Mouse (Mus musculus) embryo, embryonic 10.5 days (tissue): Measurements from ENCODE around the gene Alg3.

Experiments
- DNase-seq: peaks from one replicate; pipeline ENCODE4 v3.0.0-alpha.2; 2015; ENCODE audit warnings: low spot score

The Alg3 gene

DNA sequence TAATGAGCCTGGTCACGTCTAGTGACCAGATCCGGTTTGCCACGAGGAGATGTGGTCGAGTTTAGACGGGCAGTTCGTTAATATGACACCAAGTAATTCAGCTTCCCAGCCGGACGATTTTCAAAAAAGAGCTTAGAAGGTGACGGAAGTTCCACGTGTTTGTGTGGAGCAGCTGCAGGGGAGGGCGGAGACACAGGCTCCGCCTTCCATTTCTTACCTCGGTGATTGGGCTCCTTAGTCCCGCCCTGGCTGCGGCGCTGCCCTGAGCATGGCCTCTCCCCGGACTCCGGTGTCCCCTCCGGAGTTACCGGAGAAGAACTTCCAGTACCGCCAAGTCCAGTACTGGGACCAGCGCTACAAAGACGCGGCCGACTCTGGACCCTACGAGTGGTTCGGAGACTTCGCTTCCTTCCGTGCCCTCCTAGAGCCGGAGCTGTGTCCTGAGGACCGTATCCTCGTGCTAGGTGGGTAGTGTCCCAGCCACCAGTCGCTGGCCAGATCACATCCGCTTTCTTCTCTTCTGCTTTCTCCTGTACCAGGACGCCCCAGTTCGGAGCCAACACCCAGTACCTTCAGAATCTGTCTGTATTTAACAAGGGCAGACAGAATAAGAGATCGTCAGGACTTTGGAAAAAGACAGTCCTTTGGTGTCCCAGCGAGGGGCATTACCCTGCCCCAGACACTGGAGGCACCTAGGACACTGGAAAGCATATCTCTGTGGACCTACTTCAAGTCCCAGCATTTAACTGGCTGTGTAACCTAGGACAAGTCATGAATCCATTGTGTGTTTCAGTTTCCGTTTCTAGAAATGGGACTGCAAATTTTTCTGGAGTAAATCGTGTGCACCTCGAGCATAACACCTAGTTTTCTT is at the start of gene Alg3, which contains the start of the genes Eef1akmt4 and Gm49333:
Gene Alg3 (minus strand): TSS at position 379 of the 871 bp plus-strand sequence.
Gene Eef1akmt4 (plus strand): TSS at position 237 of the 871 bp plus-strand sequence.
Gene Gm49333 (plus strand): TSS at position 254 of the 871 bp plus-strand sequence.
- DNase-seq = peak; percentile 97

DNA sequence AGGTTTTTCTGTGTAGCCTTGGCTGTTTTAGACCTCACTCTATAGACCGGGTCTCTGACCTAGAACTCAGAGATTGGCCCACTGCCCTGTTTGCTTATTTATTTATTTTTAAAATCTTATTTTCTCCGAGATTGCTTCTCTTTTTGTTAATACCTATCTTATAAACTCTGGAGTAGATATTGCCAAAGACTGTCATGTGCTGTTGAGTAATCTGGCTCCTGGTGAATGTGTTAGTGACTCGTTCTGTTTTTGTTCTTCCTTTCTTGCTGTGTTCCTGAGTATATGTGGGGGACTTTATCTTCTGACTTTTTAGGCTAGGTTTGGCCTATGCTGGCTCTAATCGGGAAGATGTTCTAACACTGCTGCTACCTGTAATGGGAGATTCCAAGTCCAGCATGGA is 46.1 kb upstream of the Alg3 start:
- DNase-seq = no peak

DNA sequence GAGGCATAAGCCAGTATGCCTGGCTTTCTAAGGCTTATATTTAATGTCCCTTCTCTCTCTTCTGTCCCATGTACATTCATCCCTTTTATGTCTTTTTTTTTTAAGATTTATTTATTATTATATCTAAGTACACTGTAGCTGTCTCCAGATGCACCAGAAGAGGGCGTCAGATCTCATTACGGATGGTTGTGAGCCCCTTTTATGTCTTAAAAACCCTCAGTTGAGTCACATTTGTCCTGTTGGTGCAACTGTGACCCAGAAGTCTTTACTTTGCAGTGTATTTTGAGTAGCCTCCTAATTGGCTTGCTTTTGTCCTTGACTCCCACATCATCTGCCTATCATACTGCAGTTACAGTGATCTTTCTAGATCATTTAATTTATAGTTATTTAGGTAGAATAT is 41.8 kb upstream of the Alg3 start:
- no peak for DNase-seq

DNA sequence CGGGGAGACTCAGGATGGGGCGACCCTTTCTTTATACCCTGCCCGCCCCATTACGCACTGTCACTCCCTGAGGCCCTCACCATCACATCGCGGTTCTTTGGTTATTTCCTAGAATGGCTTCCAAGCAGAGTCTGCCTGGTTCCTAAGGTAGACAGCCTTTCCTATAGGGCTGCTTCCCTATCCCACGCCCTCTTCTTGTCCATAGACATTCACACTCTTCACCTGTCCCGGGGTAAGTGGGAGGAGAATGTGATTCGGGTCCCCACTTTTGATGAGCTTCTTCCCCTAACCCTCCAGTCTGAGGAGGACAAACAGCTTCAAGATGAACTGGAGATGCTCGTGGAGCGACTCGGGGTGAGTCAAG is 40.4 kb upstream of the Alg3 start:
- no peak for DNase-seq

DNA sequence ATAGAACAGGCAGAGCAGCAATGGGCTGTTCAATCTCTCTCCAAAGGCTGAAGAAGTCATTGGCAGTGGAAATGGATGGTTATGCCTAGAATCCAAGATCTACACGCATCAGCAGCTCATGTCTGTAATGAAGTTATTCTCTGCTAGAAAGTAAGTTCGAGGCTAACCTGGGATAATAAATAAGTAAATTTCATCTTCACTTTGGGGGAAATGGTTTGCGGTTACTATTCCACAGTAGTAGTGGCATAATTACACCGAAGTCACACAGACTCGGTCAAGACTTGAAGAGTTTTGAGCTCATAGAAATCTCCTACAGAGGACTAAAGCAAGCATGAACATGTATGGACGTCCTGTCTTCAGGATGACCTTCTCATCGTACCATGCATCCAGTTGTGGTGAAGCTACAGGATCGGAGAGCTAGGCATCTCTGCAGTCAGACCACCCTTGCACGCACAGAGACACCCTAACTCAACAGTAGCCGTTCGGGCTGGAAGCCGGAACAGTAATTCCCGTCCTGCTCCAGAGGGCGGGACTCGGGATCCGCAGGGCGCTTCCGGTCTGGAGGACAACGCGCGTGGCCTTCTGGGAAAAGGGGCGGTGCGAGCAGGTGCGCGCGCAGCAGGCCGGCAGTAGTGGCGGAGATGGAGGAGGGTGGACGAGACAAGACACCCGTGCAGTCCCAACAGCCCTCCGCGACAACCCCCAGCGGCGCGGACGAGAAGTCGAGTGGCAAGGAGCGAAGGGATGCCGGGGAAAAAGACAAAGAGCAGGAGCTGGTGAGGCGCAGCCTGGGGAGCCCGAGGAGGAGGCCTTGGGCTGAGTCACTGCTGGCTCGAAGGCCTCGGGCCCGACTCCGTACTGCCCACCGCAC is 39.8 kb upstream of the Alg3 start, which contains the start of gene Psmd2:
Gene Psmd2 (plus strand): TSS at position 577 of the 871 bp plus-strand sequence.
- DNase-seq = peak; percentile 97

DNA sequence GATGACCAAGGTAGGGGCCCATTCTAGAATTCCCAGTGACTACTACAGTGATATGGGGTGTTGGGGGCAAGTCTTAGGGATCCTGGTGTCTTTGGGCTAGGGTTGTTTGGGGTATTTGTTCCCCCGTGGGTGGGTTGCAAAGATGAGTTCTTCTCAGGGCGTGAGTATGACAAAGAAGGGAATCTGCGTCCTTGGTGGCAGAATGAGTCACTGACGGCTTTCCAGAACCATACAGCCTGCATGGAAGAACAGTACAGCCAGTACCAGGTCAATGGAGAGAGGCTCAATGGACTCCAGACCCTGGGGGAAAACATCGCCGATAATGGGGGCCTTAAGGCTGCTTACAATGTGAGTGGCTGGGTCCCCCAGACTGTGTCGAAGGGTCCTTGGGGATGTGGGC is 32.4 kb upstream of the Alg3 start:
- no peak for DNase-seq

DNA sequence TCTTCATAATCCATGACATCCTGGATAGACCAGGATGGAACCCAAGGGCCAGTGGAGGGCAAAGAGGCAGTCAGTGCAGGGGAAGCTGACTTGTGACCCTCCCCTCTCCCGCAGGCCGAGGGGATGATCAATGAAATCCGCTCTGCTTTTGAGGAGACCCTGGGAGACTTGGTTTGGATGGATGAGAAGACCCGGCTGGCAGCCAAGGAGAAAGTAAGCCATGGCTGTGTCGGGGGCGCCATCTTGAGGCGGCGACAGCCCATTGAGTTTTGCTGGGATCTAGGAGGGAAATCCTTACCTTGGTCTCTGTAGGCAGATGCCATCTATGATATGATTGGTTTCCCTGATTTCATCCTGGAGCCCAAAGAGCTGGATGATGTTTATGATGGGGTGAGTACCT is 30.6 kb upstream of the Alg3 start:
- DNase-seq = peak; percentile 85

DNA sequence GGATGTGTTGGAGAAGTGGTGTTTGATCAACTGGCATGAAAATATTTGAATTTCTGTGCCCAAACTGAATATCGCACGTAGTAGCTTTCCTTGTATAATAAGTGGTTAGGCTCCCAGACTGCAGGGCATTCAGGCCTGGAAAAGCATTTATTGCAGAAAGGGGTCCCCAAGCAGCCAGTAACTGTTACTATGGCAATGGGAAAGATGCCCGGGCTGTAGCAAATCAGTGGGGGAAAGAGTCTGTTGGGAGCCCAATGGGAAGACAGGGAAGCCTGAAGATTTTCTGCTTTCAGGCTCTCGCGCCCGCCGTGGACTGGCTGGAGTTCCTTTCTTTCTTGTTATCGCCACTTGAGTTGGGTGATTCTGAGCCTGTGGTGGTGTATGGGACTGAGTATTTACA is 26.8 kb upstream of the Alg3 start:
- DNase-seq = no peak

DNA sequence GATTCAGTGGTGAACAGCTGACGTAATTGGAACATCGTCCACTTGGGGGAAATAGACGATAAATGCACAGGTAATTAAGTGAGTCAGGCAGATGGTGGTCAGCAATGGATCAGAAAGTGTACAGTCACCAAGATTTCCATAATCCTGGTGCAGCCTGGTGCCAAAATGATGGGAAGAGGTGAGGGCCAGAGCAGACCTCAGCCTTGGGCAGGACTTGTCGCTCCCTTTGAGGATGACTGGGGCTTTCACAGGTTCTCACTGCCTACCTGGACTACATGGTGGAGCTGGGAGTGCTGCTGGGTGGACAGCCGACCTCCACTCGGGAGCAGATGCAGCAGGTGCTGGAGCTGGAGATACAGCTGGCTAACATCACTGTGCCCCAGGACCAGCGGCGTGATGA is 25.9 kb upstream of the Alg3 start:
- DNase-seq = no peak

DNA sequence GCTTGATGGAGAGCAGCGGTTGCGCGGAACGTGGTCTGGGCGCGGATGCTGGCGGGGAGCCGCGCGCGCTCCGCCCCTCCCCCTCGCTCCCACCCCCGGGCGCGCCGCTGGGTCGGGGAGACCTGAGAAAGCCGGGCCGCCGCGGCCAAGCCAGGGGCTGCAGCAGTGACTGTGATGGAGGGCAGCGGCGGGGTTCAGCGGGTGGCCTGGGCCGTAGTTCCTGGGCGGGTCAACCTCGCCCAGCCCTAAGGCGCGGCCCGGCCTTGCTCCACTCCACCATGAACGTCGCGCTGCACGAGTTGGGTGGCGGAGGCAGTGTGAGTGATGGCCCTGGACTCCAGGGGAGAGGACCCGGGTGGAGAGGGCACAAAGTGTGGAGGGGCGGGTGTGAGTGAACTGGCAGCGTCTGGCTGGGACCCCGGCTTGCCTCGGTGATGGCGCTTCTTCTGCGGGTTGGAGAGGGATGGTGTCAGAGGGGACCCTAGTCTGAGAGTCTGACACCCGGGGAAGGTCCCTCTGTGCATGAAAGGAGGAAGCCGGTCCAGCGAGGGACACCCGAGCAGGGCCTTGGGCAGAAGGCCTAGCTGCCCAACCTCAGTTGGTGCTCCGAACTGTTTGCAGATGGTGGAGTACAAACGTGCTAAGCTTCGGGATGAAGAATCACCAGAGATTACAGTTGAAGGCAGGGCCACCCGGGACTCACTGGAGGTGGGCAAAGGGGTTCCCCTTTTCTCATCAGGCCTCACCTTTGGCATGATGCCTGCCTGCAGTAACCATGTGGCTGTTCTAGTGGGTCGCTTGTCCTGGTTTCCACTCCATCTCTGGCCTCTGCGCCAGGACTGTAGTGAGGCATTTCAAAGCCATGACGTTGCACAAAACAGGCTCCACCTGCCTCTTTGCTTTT is 18.4 kb upstream of the Alg3 start, which contains the start of gene Ece2:
Gene Ece2 (plus strand): TSS at position 98 of the 904 bp plus-strand sequence.
- peak; percentile 40 for DNase-seq

DNA sequence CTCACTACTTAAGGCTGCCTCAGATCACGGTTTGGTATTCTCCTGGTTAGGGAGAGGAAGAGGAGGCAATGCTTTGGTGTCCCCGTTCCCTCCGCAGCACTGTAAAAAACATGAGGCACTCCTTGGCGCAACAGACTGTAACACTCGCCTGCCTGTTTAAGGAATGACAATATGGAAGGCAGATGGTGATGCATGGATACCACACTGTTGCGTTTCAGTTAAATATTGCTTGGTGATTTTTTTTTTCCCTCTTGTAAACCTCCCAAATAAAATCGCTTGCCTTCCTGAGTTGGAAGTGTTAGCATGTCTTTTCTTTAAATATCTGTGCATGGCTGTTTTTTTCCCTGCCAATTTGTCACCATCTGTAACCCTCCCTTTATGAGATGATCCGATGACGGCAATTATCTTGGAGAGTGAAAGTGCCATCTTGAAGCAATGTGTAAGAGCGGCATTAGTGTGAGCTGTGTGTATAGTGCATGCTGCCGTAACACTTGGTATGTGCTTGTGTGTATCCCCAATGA is 17.4 kb upstream of the Alg3 start:
- no peak for DNase-seq

DNA sequence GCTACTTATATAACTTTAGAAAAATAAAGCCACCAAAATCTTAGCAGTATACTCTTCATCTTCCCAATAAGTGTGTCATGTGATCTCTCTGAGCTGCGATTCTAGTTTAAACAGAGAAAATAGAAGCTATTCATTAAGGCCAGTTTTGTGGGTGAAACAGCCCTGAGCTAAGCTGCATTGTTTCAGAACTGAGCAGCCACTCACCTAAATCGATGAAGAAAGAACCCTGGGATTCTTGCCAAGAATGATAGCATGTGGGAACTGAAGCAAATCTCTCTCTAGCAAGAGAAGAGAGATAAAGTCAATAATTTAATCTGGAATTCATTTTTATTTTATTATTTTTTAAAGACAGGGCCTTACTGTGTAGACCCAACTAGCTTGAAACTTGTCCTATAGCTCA is 11.7 kb upstream of the Alg3 start:
- DNase-seq = no peak

DNA sequence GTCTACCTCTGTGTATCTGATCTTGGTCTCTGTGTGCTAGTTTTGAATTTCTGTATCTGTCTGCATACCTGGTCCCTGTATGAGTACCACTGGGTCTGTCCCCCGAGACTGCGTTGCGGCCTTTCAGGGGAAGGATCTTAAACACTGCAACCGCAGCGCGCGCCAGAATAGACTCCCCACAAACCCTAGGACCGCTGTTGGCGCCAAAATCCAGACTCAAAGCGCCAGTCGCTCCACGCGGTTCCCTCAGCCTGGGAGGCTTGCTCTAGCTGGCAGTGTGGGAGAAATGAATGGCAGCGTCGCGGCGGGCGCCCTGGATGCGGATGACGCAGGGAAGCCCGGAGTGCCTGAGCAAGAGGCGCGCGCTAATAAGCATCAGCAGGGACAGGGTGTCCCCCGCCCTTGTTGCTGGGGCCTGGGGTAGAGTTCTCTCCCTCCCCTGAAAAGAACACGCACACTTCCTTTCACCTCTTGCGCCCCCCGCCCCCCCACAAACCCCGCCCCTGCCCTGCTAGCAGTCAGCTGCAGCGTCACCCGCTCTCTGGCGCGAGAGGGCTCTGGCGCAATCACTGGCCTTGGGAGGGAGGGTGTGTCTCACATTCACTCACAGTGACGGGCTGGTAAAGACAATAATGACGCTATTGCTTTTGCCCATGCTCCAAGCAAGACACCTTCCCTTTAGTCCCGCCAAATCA is 10.6 kb upstream of the Alg3 start:
- DNase-seq = peak; percentile 78

DNA sequence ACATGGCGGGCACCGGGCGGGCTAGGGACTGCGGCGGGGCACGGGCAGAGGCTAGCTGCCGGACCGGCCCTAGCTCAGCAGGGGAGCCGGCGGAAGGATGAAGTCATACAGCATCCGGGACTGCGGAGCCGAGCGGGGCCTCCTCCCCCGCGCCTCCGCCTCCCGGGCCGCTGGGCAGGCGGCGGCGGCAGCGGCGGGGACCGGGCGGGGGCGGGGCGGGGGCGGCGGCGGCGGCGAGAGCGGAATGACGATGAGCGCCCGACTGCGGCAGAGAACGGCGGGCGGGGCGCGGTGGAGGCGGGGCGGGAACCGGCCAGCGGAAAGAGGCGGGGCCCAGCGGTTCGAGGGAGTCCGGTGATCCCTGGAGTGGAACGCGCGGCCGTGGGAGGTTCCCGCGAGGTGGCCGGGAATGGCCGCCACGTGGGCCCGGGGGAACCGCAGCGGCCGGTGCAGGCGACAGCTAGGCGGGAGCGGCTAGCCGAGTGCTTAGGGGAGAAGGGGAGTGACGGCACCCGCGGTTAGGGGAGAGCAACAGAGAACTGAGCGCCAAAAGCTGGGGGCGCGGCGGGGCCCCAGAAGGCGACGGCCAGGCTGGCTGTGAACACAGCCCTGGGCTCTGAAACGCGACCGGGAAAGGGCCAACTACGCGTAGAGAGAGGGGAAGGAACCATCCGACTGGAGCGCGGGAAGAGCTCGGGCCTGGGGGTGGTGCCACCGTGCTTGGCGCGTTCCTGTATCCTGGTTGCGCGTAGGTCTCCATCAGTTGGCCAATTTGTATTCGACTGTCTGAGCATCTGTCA is 9.9 kb upstream of the Alg3 start, which contains the start of gene Camk2n2:
Gene Camk2n2 (minus strand): TSS at position 97 of the 800 bp plus-strand sequence.
- DNase-seq = peak; percentile 63

DNA sequence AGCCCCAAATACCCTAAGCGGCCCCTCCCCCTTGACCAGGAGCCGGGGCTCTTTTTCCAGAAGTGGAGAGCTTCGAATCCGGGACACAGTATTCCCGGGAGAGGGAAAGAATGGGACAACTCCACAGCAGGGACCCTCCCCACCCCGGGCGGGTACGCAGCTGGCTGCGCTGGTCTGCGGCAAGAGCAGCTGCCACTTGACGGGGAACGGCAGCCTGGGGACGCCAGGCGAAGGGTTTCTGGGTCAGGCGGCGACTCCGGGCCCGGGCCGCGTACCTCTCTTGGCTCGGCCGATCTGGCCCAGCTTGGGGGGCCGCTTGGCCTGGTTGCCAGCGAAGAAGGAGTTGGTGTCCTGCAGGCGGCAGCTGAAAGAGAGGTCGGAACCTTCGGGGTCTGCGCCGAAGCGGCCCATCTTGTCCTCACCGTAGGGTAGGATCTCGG is 9.2 kb upstream of the Alg3 start:
- no peak for DNase-seq

DNA sequence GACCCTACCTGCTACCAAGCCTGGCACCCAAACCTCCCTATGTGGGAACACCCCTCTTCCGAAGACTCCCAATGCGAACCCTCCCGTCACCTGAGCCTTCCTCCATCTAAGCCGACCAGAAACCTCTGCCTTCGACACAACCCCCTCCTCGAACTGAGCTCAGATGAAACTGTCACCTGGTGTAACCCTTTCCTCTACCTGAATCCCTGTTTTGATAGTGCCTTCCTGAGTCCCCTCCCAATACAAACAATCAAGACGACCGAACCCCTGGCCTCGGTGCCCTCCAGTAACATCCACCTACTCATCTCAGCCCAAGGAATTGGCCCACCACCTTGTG is 8.8 kb upstream of the Alg3 start:
- DNase-seq = peak; percentile 34

DNA sequence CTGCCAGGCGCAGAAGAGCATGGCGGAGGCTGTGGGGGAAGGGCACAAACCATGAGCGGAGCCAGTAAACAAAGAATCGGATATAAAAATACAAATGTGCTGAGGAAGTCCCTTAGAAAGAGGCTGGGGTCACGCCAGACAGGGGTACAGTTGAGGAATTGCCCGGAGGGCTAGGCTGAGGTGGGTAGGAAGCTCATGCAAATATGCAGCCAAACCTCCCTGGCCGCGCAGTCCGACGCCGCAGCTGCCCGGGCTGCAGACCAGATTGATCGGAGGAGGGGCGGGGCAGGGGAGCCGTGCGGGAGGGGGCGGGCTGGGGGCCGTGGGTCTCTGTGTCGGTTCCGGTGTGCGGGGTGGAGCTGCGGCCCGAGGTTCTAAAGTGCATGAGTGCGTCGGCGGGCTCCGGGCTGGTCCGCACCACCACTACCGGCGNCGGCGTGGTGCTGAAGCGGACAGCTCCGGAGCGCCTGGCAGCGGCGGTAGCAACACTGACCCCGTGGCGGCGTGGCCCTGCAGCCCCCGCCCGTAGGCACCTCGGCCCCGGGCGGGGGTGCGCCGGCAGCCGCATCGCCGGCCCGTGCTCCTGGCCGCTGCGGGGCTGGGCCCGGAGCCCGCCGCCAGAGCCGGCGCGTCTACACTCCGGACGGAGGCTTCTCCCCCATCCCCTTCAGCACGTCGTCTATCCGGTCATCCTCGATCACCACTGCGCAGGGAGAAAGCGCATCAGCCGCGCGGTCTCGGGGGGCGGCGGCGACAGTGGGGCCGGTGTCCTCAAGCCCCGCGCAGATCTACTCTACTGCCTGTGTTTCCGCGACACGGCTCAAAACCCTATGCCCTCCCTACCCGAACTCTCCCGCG is 8.2 kb upstream of the Alg3 start:
- DNase-seq = peak; percentile 72

DNA sequence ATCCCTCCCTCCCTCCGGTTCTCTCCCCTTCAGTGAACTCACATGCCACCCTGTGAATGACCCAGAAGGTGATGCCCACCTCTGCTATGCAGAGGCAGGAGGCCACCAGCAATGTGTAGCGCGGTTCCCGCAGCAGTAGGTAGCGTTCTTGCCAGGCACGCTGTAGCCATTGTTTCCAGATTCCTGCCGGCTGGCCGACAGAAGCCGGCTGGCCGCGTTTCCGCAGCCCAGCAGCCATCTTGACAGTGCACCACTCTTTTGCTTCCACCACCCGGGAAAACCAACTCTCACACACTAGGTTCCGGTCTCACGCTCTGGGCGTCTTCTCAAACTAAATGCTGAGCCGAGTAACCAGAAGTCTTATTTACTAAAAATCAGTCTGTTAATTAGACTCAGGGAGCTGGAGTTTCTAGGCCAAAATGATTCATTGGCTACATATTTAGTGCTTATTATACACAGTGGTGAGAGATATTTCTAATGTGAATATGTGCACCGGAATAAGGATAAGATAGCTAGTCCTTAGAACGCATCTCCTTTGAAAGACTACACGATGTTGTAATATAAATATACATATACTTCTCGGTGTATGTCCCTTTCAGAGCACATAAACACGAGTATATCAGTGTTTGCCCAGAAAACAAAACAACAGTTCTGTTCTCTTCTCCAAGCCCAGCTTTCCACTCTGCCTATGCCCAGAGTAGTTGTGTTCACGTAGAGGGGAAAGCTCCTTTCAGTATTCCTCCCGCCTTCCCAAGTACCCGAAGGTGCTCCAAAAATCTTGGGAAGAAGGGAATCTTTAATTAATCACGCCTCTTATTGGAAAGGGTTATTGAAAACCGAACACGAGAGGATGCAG is 806 bp downstream of the Alg3 start:
- peak; percentile 93 for DNase-seq
